Comparison of ENCODE assay signal across 9 mouse cellular contexts in the genomic region with DNA sequence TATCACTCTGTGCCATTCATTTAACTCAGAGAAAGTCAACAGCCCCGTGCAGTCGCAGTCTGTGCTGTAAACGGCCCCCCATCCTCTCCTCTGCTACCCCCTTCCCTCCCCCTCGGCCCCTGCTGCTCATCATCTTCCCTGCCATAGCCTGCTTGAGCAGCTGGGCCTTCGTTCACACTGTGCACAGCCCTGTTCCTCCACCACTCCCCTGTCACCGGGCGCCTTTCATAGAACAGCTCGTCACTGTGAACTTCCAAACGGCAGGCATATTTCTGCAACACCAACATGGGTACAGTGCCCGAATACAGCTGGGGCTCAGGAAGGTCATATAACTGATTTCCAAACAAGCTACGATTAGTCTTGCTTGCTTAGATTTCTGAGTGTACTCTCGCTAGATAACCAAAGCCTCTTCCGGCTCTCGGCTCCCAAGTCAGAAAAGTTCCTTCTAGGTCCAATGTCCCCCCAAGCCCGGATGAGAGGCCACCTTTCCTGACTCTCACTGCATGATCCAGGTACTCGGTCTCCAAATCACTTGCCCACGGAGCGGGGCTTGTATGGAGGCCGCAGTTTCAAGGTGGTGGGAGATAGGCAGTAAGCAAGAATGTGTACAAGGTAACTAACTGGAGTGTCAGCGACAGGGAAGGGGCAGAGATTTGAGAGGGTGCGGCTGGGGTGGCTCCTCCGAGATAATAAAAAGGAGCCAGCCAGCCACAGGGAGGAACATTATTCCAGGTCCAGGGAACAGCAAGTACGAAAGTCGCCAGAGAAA.
A peak's percentile ranks its signal among the peaks of the same experiment; 100 is the strongest.
DNase-seq lines count a peak whose midpoint lies in the region; ATAC-seq lines count a peak whose summit lies in the region.
"Had no signal": no experiment of that assay in that cellular context is flagged by ENCODE, and none has a peak within 500 bp of the region (broad histone marks: within the 10 kb centered on the region; RNA-seq: fewer than 3 reads in every experiment).

No protein-coding gene starts in this region.

- peak overlapping the region; percentile 65 for H3K9ac ChIP-seq in heart, embryonic 14.5 days (ENCODE audit: low read length)
- peak overlapping the region; percentile 58 for H3K9ac ChIP-seq in hindbrain, embryonic 13.5 days
- H3K9ac ChIP-seq in midbrain, embryonic 13.5 days (replicated peaks) = peak overlapping the region; percentile 47; the same call in 1 of the 2 replicates

- H3K4me3 ChIP-seq in heart, embryonic 14.5 days (ENCODE audit: control insufficient read depth in 1 of 2, insufficient read depth in 1 of 2, low read depth in 1 of 2, low read length in 2 of 2) = peak overlapping the region; percentile 25 to 30
- H3K4me3 ChIP-seq in hindbrain, embryonic 13.5 days = peak overlapping the region; percentile 39
- peak overlapping the region; percentile 39 for H3K4me3 ChIP-seq in midbrain, embryonic 13.5 days (replicated peaks)

- H3K9me3 ChIP-seq in heart, embryonic 14.5 days (ENCODE audit: control insufficient read depth, low read length) = no peaks in the 10 kb centered on the region
- H3K9me3 ChIP-seq in hindbrain, embryonic 13.5 days = no peaks in the 10 kb centered on the region
- no peaks in the 10 kb centered on the region for H3K9me3 ChIP-seq in midbrain, embryonic 13.5 days
- H3K9me3 ChIP-seq: G1E had no signal

- 36% methylated on average over 24 of the region's 24 CpGs for WGBS in heart, embryonic 14.5 days
- 23% methylated on average over 24 of the region's 24 CpGs for WGBS in hindbrain, embryonic 13.5 days
- WGBS in midbrain, embryonic 13.5 days = 27% methylated on average over 24 of the region's 24 CpGs

- ATAC-seq in heart, embryonic 14.5 days (ENCODE audit: insufficient number of reproducible peaks, insufficient read depth, low FRiP score, low read depth) = no peak
- ATAC-seq in hindbrain, embryonic 13.5 days (ENCODE audit: low FRiP score) = peak; percentile 61; the same call in 1 of the 2 replicates
- peak; percentile 61 for ATAC-seq in midbrain, embryonic 13.5 days

- H3K4me2 ChIP-seq in heart, embryonic 14.5 days (ENCODE audit: low read length) = peak overlapping the region; percentile 73
- peak overlapping the region; percentile 68 for H3K4me2 ChIP-seq in hindbrain, embryonic 13.5 days
- H3K4me2 ChIP-seq in midbrain, embryonic 13.5 days (replicated peaks) = peak overlapping the region; percentile 67

- no peaks in the 10 kb centered on the region for H3K36me3 ChIP-seq in heart, embryonic 14.5 days (ENCODE audit: control insufficient read depth, insufficient read depth, low read length)
- H3K36me3 ChIP-seq in hindbrain, embryonic 13.5 days = no peaks in the 10 kb centered on the region
- no peaks in the 10 kb centered on the region for H3K36me3 ChIP-seq in midbrain, embryonic 13.5 days
- H3K36me3 ChIP-seq: G1E had no signal

- no peak overlapping the region for H3K27ac ChIP-seq in heart, embryonic 14.5 days (replicated peaks in 1 of 2; ENCODE audit: control insufficient read depth in 1 of 2, insufficient read depth in 1 of 2, low read depth in 2 of 2, low read length in 2 of 2)
- peak overlapping the region; percentile 1; the same call in 1 of the 2 replicates for H3K27ac ChIP-seq in hindbrain, embryonic 13.5 days
- H3K27ac ChIP-seq in midbrain, embryonic 13.5 days = no peak overlapping the region

- DNase-seq in heart, postnatal 4 days = no peak
- peak; percentile 48 for DNase-seq in brain, adult 2 months (ENCODE audit: low read depth, low spot score)
- no peak for DNase-seq in adrenal gland, postnatal 14 days
- no peak for DNase-seq in spleen, postnatal 14 days (ENCODE audit: low spot score in 2 of 2)
- DNase-seq in right cerebral cortex, postnatal 25 days = no peak

- no peaks in the 10 kb centered on the region for H3K27me3 ChIP-seq in heart, embryonic 14.5 days (ENCODE audit: control insufficient read depth, insufficient read depth, low read length)
- H3K27me3 ChIP-seq in hindbrain, embryonic 13.5 days = peaks cover 30% of the 10 kb centered on the region
- H3K27me3 ChIP-seq in midbrain, embryonic 13.5 days = peaks cover 35% of the 10 kb centered on the region

- peaks cover 29 to 42% of the 10 kb centered on the region in 2 experiments for H3K4me1 ChIP-seq in heart, embryonic 14.5 days (ENCODE audit: control insufficient read depth in 2 of 2, insufficient read depth in 2 of 2, low read length in 2 of 2)
- H3K4me1 ChIP-seq in hindbrain, embryonic 13.5 days (replicated peaks) = peaks cover 50% of the 10 kb centered on the region
- peaks cover 40% of the 10 kb centered on the region for H3K4me1 ChIP-seq in midbrain, embryonic 13.5 days (replicated peaks)
